Mouse (Mus musculus) monocyte, adult 2 months (primary cell): ENCODE measurements around the gene Fam198b.
A peak's percentile ranks its signal among the peaks of the same experiment; 100 is the strongest.

Source experiments
- DNase-seq, 2 experiments: peaks; one replicate each; pipeline ENCODE4 v3.0.0; 2022; ENCODE audit warnings: low spot score in 2 of 2, low read depth in 1 of 2

Fam198b gene

DNA sequence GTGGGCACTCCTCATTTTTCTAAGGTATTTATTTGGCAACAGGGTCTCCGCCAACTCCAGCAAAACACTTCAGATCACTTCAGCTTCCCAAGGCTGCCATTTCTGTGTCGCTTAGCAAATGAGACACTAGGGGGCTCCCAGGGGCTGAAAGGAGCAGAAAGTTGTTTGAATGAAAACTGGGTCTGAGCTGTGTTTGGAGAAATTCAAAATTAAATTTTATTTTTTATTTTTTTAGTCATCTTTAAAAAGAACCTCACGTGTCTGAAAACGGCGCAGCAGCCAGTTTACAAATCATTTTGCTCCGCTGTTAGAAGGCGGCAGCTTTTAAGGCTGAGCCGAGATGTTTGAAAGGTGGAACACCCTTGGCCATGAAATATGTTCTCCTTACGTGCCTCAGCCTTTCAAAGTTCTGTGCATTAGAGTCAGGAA, 442 bp downstream of the Fam198b start:
- no peak for DNase-seq

DNA sequence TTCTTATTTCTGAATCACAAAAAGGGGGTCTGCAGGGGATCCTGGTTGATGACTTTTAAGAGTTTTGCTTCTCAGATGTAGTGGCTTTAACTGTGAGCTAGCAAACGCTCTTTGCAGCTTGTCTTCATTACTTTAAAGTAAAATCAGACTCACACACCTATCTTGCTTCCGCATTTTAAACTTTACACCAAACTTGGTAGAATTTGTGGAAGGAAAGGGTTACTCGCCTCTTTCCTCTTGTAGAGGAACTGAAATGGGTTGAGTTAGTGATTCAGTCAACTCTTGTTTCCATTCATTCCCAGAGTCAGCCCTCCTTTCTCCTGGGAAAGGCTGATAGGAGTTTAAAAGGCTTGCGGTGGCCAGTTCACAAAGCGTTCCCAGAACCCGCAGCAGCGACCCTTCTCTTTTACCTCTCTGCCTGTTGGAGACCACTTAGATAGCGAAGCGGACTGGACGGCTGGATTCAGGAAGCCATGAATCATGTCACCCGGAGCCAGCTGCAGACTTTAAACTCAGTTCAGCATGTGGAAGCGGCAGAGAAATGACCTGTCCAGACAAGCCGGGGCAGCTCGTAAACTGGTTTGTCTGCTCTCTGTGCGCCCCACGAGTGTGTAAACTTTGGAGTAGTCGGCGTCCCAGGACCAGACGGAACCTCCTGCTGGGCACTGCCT, 1.5 kb downstream of the Fam198b start:
- peak in 1 of 2 experiments; percentile 13 for DNase-seq

DNA sequence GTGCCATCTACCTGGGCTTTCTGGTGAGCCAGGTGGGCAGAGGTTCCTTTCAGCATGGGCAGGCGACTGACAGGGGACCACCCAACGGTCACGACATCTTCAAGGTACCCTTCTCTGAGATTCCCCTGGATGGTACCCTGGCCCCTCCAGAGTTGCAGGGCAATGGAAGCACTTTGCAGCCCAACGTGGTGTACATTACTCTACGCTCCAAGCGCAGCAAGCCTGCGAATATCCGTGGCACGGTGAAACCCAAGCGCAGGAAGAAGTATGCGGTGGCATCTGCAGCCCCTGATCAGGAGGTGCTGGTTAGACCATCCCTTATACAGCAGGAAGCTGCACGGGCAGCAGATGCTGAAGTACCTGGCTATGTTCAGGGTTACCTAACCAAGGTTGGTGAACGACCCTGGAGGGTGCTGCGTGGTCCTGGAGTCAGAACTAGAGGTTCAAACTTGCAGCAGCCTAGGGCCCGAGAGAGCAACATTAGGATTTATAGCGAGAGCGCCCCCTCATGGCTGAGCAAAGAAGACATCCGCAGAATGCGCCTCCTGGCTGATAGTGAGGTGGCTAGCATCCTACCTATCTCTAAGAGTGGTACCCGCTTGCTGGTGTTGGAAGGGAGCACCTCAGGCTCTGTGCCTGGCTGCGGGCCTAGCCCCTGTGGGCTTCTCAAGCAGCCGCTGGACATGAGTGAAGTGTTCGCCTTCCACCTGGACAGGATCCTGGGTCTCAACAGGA, 2.2 kb downstream of the Fam198b start:
- DNase-seq, result no peak

DNA sequence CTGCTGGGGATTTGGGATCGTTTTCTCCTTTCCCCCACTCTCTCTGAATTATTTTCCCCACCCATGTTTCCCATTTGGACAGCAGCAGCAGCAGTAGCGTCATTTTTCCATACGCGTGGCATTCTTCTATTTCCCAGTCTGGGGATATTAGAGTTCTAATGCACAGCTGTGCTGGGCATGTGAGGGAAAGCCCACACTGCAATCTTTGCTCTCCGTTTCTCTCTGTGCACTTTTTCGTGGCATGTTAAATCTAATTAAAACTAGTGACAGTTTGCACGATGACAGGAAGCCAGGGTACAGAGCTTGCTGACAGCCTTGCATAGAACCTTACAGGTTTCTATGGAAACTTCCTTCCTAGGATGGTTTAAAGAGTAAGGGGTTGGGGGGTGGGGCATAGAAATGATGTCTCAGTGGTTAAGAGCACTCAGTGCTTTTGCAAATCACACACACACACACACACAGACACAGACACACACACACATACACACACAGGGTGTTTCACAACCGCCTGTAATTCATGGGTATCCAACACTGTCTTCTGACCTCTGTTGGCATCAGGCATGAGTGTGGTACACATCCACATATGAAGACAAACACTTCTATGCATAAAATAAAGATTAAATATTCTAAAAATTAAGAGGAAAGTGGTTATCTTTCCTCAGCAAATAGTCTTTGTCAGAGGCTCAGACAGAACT, 3.0 kb downstream of the Fam198b start:
- DNase-seq, result no peak

DNA sequence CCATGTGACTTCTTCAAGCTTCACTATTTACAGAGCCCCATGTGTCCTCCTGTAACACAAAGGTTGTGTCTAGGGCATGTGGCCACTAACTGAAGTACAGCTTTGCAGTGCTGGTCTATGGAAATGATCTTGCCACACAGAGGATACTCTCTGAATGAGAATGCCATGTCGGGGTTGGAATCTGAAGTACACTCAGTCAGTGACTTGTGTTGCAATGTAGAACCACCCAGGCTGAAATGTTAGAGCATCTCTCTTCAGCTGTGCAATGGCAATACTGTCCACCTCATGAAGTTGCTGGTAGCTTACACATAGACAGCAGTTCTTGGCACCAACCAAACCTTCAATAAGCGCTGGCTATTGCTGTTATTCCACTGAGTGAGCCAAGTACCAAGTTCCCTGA, 3.6 kb downstream of the Fam198b start:
- DNase-seq, result no peak

DNA sequence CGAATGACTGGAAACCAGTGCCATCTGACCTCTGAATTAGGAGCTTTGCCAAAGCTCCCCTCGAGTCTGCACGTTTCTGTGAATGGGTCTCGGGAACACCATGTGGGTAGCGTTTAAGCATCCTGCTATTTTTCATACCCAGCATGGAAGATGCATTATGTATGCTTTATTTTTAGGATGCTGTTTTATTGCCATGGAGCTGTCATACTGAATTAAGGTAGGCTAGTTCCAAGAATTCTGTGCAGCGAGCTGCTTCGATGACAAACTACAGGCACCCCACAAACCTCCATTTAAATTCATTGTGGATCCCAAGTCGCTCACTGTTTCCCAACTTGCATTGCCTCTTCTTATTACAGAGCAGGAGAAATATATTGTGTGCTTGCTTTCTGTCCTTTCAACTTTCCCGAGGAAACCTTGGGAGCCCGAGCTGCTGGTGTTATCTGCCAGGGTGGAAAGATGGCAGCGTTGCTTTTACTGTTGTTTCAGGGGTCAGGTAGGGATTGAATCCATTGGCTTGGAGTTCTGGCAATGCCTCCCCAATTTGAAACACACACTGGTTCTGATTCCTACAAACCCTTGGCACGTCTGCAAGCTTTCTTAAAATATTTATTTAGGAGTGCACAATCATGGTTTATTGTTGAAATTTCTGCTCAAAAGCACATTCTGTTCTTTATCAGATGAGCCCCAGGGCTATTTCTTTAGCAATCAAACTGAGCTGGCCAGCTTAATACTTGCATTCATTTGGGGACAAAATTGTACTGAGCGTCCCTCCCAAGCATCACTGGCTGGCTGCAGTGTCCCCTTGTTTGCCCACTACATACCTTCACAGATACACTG, 13.4 kb downstream of the Fam198b start:
- no peak for DNase-seq

DNA sequence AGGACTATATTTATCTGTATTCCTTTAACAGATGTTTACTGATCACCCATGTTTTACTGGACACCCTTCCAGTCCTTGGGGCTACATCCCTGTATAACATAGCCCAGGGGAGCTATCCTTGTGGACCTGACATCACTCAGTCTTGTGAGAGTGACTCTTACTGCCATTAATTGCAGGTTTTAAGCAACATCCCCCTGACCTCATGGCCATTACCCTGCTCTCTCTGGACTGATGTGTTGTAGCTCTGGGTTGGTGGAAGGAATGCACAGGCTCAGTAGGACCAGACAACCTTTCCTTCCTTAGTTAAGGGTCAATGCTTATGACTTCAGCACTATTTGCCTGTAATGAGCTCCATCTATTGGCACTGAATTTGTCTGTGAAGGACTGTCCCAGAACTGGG, 14.2 kb downstream of the Fam198b start:
- no peak for DNase-seq

DNA sequence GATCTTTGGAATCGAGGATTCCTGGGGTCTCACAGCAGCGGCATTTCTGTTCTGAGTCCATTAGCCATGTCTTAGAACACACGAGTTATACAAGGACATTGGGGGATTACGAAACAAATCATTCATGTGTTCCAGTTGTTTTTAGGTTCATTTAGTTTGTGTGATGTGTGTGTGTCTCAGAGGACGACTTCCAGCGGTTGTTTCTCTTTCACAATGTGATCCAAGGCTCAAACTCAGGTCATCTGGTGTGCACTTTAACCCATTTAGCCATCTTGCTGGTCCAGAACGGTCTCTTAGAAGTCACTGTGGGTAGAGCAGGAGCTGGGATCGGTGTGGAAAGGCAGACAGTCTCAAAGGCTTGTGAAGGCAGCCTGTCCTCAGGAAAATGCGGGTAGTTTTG, 15.6 kb downstream of the Fam198b start:
- DNase-seq, result no peak

DNA sequence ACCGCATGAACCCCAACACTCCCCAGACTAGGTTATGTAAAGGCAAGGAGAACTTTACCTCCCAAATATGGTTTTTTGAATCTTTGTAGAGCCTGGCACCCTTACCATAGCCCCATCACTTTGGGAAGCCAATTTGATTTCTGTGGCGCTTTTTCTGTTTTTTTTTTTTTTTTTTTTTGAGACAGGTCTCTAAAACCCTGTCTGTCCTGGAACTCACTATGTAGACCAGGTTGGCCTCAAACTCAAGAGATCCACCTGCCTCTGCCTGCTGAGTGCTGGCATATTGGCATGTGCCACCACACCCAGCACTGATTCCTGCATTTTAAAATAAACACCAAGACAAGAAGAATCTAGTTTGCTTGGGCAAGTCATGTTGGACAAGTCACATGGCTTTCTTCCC, 16.2 kb downstream of the Fam198b start:
- DNase-seq, result no peak

DNA sequence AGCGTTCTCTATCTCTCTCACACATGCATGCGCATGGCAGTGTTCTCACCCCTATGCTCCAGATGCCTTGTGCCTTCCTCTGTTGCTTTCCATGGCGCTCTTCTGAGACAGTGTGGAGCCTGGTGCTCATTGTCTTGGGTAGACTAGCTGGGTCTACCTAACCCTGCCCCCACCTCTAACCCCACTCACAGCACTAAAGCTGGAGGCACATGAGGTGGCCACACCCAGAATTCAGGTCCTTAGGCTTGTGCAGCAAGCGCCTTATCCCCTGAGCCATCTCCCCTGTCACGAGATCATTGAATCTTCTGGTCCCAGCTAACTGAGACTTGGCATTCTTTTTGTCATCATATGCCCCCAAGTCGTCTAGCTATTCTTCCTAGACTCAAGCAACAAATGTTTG, 17.0 kb downstream of the Fam198b start:
- DNase-seq, result no peak

DNA sequence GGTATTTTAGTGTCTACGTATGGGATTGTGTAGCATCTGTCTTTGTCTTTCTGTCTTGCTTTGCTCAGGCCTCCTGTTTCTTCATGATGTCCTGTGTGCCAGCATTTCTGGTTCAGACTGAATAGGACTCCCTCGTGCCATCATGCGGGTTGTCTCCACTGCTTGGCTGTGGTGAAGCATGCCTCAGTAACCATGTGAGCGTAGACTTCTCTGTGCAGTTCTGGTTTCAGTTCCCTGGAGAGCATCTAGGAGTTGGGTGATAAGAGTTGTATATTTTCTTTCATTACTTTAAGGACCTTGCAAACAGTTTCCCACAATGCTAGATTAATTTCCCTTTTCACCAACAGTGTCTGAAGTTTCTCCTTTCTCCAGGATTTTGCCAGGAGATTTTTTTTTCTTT, 17.4 kb downstream of the Fam198b start:
- DNase-seq, result no peak

DNA sequence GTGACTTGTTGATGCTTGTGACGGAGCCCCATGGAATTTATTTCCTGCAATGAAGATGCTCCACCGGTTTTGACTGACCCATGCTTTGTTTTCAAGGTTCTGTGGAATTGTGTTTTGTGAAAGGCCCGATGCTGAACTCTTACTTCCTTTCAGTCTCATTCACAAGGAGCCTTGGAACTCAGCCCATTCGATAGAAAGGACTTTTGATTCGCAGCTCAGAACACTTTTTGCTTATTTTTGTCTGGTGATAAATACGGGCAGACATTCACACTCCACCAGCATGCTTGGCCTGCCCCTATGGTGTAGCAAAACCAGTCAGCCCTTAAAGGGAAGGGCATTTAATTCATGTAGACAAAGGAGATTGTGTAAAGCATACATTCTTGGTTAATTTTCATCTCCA, 19.5 kb downstream of the Fam198b start:
- no peak for DNase-seq

DNA sequence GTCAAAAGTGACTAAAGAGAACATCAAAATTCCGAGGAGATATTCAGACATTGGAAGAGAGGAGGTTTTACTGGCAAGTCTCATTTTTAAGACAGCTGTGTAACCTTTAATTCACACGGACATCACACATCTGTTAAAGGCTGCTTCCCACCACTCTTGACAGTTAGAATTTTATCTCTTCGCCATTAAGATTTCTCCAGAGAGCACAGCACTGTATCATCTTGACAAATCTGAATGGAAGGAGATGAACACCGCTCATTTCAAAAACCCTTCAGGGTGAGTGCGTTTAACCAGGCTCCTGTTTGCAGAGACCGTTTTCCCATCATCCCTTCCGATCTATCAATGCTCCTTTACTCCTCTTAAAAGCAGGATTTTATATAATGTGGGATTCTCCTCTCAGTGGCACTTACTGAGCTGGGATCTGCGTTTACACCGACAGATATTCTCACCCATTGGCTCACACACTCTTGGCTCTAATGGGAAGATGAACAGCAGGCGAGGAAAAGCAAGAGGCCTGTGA, 20.0 kb downstream of the Fam198b start:
- DNase-seq, result no peak

DNA sequence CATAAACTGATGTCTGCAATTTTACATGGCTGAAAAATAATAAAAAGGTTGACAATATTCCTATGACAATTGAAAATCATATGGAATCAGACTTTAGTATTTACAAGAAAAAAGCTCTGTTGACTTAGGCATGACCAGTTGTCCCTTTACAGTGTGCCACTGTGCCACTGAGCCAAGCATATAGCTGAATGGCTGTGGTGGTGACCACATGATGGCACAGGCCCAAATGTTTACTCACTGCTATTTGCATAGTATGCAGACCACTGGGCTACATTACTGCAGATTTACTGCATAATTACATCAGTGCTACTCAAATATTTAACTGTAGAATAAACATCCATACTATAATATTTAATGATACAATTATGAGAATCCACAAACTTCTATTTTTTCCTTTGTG, 21.1 kb downstream of the Fam198b start:
- DNase-seq, result no peak

DNA sequence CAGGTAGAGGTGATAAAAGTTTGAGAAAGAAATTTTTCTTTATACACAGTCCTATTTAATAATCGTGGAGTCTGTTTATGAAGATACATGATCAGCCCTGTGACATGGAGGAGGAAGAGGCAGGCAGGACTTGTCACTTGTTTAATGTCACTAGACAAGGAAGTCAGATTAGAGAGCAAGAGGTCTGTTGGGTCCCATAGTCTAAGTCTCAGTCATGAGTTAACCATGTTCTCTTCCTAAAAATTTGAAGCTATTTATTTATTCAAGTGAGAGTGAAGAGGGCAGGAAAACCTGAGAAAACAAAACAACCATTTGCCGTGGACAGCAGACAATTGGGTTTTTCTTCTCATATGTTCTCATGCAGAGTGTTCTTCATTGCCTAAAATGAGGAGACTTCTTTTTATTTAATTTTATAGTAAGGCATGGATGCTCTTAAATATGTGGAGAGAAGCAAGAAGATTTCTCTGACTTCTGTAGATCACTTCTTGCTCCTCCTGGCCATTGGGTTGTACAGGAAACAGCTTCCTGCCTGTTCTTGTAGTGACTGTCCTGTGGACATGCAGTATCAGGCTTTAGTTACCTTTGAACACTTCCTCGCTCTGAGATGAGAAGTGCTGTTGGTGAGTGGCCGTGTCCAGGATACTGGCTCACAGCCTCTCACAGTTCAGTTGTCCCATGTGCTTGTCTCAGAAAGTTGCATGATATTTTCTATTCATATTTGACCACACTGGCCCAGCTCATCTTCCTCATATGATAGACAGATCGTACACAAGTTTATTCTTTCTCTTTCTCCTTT, 22.1 kb downstream of the Fam198b start:
- DNase-seq, result no peak

DNA sequence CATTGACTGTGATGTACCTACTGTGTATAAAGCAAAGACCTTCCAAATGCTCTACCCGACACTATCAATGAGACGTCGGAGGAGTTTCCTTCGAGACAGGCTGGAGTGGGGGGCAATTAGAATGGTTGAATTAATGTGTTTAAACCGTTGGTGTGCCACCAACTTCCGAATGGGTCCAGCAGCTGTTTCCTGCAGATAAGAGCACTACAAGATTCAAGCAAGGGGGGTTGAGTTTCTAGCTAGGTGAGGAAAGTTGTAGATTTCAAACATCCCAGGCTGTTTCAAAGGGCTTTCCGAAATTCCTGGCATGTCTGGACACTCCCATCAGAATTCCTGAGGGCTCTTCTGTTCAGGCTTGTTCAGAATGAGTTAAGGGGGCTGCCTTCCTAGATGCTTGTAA, 22.9 kb downstream of the Fam198b start:
- no peak for DNase-seq

DNA sequence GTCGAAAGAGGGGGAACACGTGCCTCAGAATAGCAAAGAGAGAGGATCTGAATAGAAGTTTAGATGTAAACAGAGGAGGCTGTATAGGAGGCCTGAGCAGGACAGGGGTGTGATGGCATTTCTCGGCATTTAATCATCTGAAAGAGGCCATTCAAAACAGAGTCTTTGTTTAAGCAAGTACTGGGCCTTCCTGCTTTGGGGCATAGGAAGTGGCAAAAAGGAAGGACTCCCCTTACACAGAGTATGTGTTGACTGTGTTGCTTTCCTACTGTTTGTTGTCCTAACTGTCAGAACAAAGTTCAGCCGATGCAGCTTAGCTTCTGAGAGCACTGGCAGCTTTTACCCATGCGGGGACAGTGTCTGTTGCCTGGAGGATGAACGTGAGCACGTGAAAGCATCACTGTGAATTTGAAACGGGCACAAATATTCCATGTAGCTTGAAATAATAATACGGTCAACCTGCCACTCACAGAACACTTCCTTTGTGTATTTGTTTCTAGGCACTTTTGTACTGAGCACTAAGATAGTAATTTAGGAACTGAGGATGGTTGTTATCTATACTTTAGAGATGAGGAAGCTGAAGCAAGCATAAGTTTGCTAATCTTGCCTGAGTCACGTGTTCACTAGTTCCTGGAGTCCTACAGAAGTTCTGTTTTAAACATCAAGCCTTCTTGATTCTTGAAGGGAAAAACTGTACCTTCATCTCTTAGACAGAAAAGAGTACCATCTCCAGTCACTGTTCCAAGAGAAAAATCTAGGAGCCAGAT, 26.2 kb downstream of the Fam198b start:
- no peak for DNase-seq

DNA sequence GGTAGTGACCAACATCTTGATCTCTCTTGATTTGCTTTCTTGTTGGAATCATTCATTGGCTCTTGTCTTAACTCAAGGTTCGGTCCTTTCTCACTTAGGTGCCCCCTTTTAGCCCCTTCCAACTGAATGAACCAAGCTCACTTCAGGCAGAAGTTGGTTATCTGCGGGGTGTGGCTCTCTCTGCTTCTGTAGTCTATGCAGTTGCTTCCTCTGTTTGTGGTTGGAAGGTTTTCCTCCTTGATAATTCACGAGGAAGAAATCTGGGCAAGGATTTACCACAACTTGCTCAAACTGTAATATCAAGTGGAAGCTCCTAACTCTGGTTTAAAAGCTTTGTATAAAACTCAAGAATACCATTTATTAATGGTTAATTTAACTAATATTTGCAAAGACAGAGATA, 26.8 kb downstream of the Fam198b start:
- no peak for DNase-seq

DNA sequence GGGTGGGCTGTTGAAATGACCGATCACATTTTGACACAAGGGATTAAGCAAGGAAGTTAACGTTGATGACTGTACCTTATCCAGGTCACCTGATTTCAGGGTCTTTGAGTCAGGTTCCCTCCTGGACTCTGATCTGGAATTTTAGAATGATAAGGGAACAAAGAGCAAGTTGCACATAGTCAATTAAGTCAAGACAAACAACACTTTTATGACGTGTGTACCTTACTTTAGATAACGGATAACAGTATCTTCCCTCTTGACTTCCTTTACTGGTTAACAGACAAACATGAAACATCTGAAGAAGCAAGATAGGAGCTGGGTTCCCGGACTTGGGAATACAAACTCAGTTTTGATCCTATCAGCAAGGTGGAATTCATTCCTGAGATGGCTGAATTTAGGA, 29.7 kb downstream of the Fam198b start:
- no peak for DNase-seq

DNA sequence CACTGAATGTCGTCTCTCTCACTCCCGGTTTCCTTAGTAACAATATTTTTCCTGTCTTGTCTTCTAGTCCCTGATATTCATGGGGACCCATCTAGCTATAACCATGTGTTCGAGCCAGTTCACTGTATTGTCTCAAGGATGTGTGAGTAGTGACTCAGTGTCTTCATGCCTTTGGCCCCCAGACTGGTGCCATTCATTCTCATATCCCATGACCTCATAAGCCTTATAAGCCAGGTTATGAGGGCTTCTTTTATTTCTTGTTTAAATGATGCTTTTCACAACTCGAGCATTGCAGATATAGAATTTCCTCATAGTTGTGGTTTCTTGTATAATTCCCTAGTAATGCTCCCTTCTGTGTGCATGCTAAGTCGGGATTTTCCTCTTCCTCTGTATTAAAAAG, 31.9 kb downstream of the Fam198b start:
- no peak for DNase-seq
